ENCODE assay signal across 9 mouse cellular contexts in the genomic region with DNA sequence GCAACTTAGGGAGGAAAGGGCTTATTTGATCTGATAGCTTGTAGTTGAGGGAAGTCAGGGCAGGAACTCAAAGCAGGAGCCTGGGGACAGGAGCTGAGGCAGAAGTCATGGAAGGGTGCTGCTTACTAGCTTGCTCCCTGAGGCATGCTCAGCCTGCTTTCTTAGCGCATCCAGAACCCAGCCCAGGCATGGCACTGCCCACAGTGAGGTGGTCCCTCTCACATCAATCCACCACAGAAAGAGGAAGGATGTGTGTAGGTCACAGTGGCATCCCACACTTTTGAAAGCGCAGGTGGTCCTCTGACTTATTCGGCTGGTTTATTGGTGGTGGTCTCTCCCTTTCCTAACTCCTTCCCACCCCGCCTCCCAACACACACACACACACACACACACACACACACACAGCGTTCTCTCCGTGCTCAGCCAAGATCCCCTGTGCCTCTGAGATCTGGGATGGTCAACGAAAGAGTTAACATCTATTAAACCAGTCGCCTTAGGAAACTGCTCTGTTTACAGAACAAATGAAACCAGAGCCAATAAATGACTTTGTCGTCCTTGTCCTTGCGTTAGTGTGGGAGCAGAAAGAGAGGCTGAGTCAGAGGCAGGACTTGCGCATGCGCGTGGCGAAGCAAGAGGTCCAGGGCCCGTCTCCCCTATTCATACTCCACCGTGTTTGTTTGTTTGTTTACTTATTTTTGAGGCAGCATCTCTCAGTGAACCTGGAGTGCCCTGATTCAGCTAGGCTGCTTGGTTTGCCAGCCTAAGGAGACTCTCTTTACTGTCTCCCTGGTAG. TPM values are rescaled to one million over a fixed set of nuclear protein-coding genes. Genes with fewer than 3 reads are reported as not detected.
DNase-seq lines count a peak whose midpoint lies in the region; ATAC-seq and TF ChIP-seq lines count a peak whose summit lies in the region.
"Had no signal": no experiment of that assay in that cellular context is flagged by ENCODE, and none has a peak within 500 bp of the region (broad histone marks: within the 10 kb centered on the region; RNA-seq: fewer than 3 reads in every experiment).

No protein-coding gene starts in this region.

- no peak for TF ChIP-seq EP300 in lung, postnatal 0 days (IDR thresholded peaks at IDR 0.05)

- no peak overlapping the region for H3K27ac ChIP-seq in kidney, embryonic 15.5 days
- peak overlapping the region; percentile 54; the same call in 1 of the 2 replicates for H3K27ac ChIP-seq in lung, postnatal 0 days (ENCODE audit: low read length)
- H3K27ac ChIP-seq in liver, embryonic 12.5 days, result no peak overlapping the region

- H3K9ac ChIP-seq in kidney, embryonic 15.5 days, result no peak overlapping the region
- H3K9ac ChIP-seq in lung, postnatal 0 days (replicated peaks; ENCODE audit: low read depth), result no peak overlapping the region
- no peak overlapping the region for H3K9ac ChIP-seq in liver, embryonic 12.5 days

- H3K27me3 ChIP-seq in kidney, embryonic 15.5 days, result no peaks in the 10 kb centered on the region
- peaks cover 7% of the 10 kb centered on the region; the same call in 1 of the 2 replicates for H3K27me3 ChIP-seq in E14TG2a.4 (ENCODE audit: insufficient read depth, low read length)
- H3K27me3 ChIP-seq in lung, postnatal 0 days (replicated peaks; ENCODE audit: insufficient read depth, low read length), result no peaks in the 10 kb centered on the region
- H3K27me3 ChIP-seq in liver, embryonic 12.5 days (replicated peaks), result peaks cover 5% of the 10 kb centered on the region; the same call in 1 of the 2 replicates

- H3K4me2 ChIP-seq in kidney, embryonic 15.5 days, result 0 out of 2 replicates have a peak overlapping the region, but pooled peaks have one; percentile 8
- H3K4me2 ChIP-seq in lung, postnatal 0 days (replicated peaks; ENCODE audit: low read depth, low read length), result peak overlapping the region; percentile 32
- no peak overlapping the region for H3K4me2 ChIP-seq in liver, embryonic 12.5 days

- H3K36me3 ChIP-seq in kidney, embryonic 15.5 days, result no peaks in the 10 kb centered on the region
- H3K36me3 ChIP-seq in E14TG2a.4 (ENCODE audit: insufficient read depth, low read length), result no peaks in the 10 kb centered on the region
- no peaks in the 10 kb centered on the region for H3K36me3 ChIP-seq in lung, postnatal 0 days (ENCODE audit: insufficient read depth, low read length)
- no peaks in the 10 kb centered on the region for H3K36me3 ChIP-seq in liver, embryonic 12.5 days
- H3K36me3 ChIP-seq: G1E had no signal

- H3K9me3 ChIP-seq in kidney, embryonic 15.5 days (replicated peaks), result no peaks in the 10 kb centered on the region
- peaks cover under 1% of the 10 kb centered on the region; the same call in 1 of the 2 replicates for H3K9me3 ChIP-seq in E14TG2a.4 (ENCODE audit: low read length)
- H3K9me3 ChIP-seq in lung, postnatal 0 days (ENCODE audit: low read length), result no peaks in the 10 kb centered on the region
- H3K9me3 ChIP-seq in liver, embryonic 12.5 days (replicated peaks), result no peaks in the 10 kb centered on the region

- no peak; the same call in 1 of the 2 replicates for ATAC-seq in kidney, embryonic 15.5 days (replicated peaks; ENCODE audit: low FRiP score)
- peak; percentile 69 for ATAC-seq in lung, postnatal 0 days
- ATAC-seq in CD4-positive, CD25-positive, alpha-beta regulatory T cell, adult 4 months, result no peak
- ATAC-seq in liver, embryonic 12.5 days, result no peak

- no peak for TF ChIP-seq CTCF in E14TG2a.4 (conservative IDR thresholded peaks at IDR 0.05; ENCODE audit: low read length)
- TF ChIP-seq CTCF in lung, postnatal 0 days (IDR thresholded peaks at IDR 0.05), result no peak

- no peak for DNase-seq in kidney, adult 8-10 months
- peak; percentile 86 for DNase-seq in adrenal gland, postnatal 25 days
- peak; percentile 92 for DNase-seq in lung, postnatal 0 days (ENCODE audit: low spot score)
- no peak for DNase-seq in left cerebral cortex, adult 9 months (ENCODE audit: low spot score in 2 of 2)

- whole genome bisulfite sequencing in kidney, embryonic 15.5 days, result 68% methylated on average over 16 of the region's 16 CpGs
- WGBS in lung, postnatal 0 days, result 40% methylated on average over 16 of the region's 16 CpGs
- 68% methylated on average over 15 of the region's 16 CpGs for WGBS in liver, embryonic 12.5 days (ENCODE audit: insufficient replicate concordance)

- peaks cover 32% of the 10 kb centered on the region for H3K4me1 ChIP-seq in kidney, embryonic 15.5 days
- peaks cover 20% of the 10 kb centered on the region for H3K4me1 ChIP-seq in E14TG2a.4 (replicated peaks; ENCODE audit: low read depth, low read length)
- peaks cover 10% of the 10 kb centered on the region for H3K4me1 ChIP-seq in lung, postnatal 0 days (ENCODE audit: insufficient read depth, low read depth, low read length)
- H3K4me1 ChIP-seq in liver, embryonic 12.5 days, result peaks cover 19% of the 10 kb centered on the region; the same call in 1 of the 2 replicates

- no peak overlapping the region for H3K4me3 ChIP-seq in kidney, embryonic 15.5 days (replicated peaks)
- peak overlapping the region; percentile 24; the same call in 1 of the 2 replicates for H3K4me3 ChIP-seq in E14TG2a.4 (replicated peaks; ENCODE audit: low read length)
- H3K4me3 ChIP-seq in lung, postnatal 0 days (ENCODE audit: low read depth, low read length), result no peak overlapping the region
- H3K4me3 ChIP-seq in liver, embryonic 12.5 days, result no peak overlapping the region

RNA-seq across cellular contexts. Expression of gene Sipa1l2, which starts 49.1 kb away (rescaled TPM):
- polyA plus RNA-seq in kidney, embryonic 15.5 days (2015; fragmentation: Nextera tagmentation; extraction: Ambion mirVana), result 16.9 and 17.4 TPM in 2 replicates
- 54.5 and 79.1 TPM in 2 replicates for total RNA-seq in adrenal gland, postnatal 25 days (2021)
- polyA plus RNA-seq in lung, postnatal 0 days (2015; fragmentation: Nextera tagmentation; extraction: Ambion mirVana), result 9.4 and 11.1 TPM in 2 replicates
- 1 to 10 TPM; 2.8 to 3.0 TPM for polyA plus RNA-seq in CD4-positive, CD25-positive, alpha-beta regulatory T cell, adult 4 months (2017; shearing (Covaris generic))
- polyA plus RNA-seq in liver, embryonic 12.5 days (2016; fragmentation: Nextera tagmentation; extraction: Ambion mirVana), result 1.9 and 2.3 TPM in 2 replicates
- polyA plus RNA-seq: G1E had no signal

RNA-seq across cellular contexts. Expression of gene Map10, which starts 50.9 kb away (rescaled TPM):
- 6.1 and 7.1 TPM in 2 replicates for polyA plus RNA-seq in kidney, embryonic 15.5 days (2015; fragmentation: Nextera tagmentation; extraction: Ambion mirVana)
- total RNA-seq in adrenal gland, postnatal 25 days (2021), result 5.5 and 6.8 TPM in 2 replicates
- 3.6 and 3.7 TPM in 2 replicates for polyA plus RNA-seq in lung, postnatal 0 days (2015; fragmentation: Nextera tagmentation; extraction: Ambion mirVana)
- polyA plus RNA-seq in CD4-positive, CD25-positive, alpha-beta regulatory T cell, adult 4 months (2017; shearing (Covaris generic)), result under 1 TPM in 1 of 2 experiments, not detected in 1; 0.24 TPM
- polyA plus RNA-seq in liver, embryonic 12.5 days (2016; fragmentation: Nextera tagmentation; extraction: Ambion mirVana), result 1.3 TPM in 2 replicates
- polyA plus RNA-seq: G1E had no signal

Comparison
In these comparisons a context has a peak if more than half of its experiments do, and no peak if none do; other contexts are left out.
1. DNase-seq: peak in adrenal gland, postnatal 25 days (single experiment) and lung, postnatal 0 days (single experiment); none in kidney, adult 8-10 months (0 of 2) and left cerebral cortex, adult 9 months (0 of 2).